Mouse (Mus musculus) forebrain, embryonic 11.5 days (tissue): ENCODE data around the gene Nfs1. TPM values are rescaled to one million over a fixed set of nuclear protein-coding genes. Genes with fewer than 3 reads are reported as not detected.
A peak's percentile ranks its signal among the peaks of the same experiment; 100 is the strongest.

Experiments used
- ATAC-seq: fragments of 200-750 bp; cut with Nextera tagmentation; replicated peaks from 2 replicates; pipeline ENCODE4 v1.8.0; 2017; ENCODE audit warnings: moderate TSS enrichment; ENCODE audit not compliant: low FRiP score
- DNase-seq: peaks from one replicate; pipeline ENCODE4 v3.0.0-alpha.2; 2017; ENCODE audit warnings: low spot score
- H3K27ac ChIP-seq: fragments of 300-500 bp; sonication (generic); 2 replicates; pipeline ENCODE4 v1.5.1; 2014; ENCODE audit warnings: low read depth, low read length
- H3K27me3 ChIP-seq: fragments of 300-500 bp; sonication (generic); 2 replicates; pipeline ENCODE4 v1.6.1; 2014; ENCODE audit warnings: mild to moderate bottlenecking, low read length, mixed read lengths; ENCODE audit not compliant: control insufficient read depth, insufficient read depth
- H3K36me3 ChIP-seq: fragments of 300-500 bp; sonication (generic); 2 replicates; pipeline ENCODE4 v1.6.1; 2014; ENCODE audit warnings: mild to moderate bottlenecking, low read length, moderate library complexity, mixed read lengths; ENCODE audit not compliant: control insufficient read depth, insufficient read depth
- H3K4me1 ChIP-seq: fragments of 300-500 bp; sonication (generic); replicated peaks from 2 replicates; pipeline ENCODE4 v1.6.1; 2014; ENCODE audit warnings: low read length, mixed read lengths; ENCODE audit not compliant: control insufficient read depth, insufficient read depth
- H3K4me2 ChIP-seq: fragments of 300-500 bp; sonication (generic); 2 replicates; pipeline ENCODE4 v1.6.1; 2014; ENCODE audit warnings: low read depth, mild to moderate bottlenecking, low read length, moderate library complexity, mixed read lengths; ENCODE audit not compliant: severe bottlenecking
- H3K4me3 ChIP-seq: fragments of 300-500 bp; sonication (generic); 2 replicates; pipeline ENCODE4 v1.5.1; 2014; ENCODE audit warnings: low read depth, low read length
- H3K9ac ChIP-seq: fragments of 300-500 bp; sonication (generic); 2 replicates; pipeline ENCODE4 v1.6.1; 2014; ENCODE audit warnings: low read length
- H3K9me3 ChIP-seq: fragments of 300-500 bp; sonication (generic); 2 replicates; pipeline ENCODE4 v1.6.1; 2016; ENCODE audit warnings: low read length, mixed read lengths; ENCODE audit not compliant: control insufficient read depth
- WGBS: fragments of 180-500 bp; shearing (Covaris S2); extraction: QIAGEN DNeasy Blood & Tissue Kit; methylation state at CpG from one replicate; pipeline ENCODE4 v1.1.7; 2014; 5-methylcytosine and 5-hydroxymethylcytosine counted together
- polyA plus RNA-seq: library from polyadenylated mRNA; unstranded; fragments of >200 nt; fragmentation: Nextera tagmentation; extraction: Ambion mirVana; gene quantifications from 2 replicates; pipeline ENCODE4 v1.2.1, GENCODE M21; 2014

Nfs1 gene
- polyA plus RNA-seq, 1 experiment from 2014 or later: 38.3 TPM

DNA sequence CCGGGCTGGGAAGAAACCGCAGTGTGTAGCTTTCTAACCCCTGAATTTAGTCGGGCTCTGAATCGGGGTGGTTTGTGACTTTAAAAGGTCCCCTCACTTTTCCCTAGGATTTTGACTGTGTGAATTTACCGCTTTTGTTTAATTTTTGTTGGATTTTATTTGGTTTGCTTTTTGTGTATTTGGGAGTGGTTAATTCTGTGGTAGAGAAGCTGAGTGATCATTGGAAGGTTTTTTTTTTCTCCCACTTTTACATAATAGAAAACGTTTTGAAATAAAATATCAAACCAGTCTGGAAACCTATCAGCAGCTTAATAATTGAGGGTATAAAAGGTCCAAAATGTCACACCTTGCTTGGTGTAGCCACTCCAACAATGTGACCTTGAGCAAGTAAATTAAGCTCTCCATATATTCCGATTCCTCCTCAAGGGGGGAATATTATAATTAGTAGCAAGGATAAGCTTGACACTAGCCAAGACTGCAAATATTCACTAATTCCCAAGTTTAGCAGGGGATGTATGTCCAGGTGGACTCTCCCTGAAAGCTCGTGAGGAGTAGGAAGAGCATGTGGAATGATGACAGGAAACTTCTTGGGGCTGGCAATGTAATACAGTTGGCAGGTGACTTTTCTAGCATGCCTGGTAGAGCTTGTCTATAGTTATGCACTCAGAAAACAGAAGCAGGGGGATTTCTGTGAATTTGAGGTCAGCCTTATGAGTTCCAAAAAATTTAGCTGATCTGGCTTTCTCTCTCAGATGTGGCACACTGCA lies 37.0 kb upstream of the Nfs1 start:
- no peak for ATAC-seq
- DNase-seq: no peak
- Histone ChIP-seq H3K27ac (peak overlapping the region; percentile 81), H3K9me3 (no peaks in the 10 kb centered on the region), H3K36me3 (peaks cover 2% of the 10 kb centered on the region; the same call in 1 of the 2 replicates), H3K4me3 (peak overlapping the region; percentile 100), H3K4me1 (0 out of 2 replicates have a peak, but pooled peaks cover 11% of the 10 kb centered on the region), H3K27me3 (no peaks in the 10 kb centered on the region), H3K4me2 (peak overlapping the region; percentile 73), H3K9ac (peak overlapping the region; percentile 77)
- WGBS: 21% methylated on average over 8 of the region's 8 CpGs

DNA sequence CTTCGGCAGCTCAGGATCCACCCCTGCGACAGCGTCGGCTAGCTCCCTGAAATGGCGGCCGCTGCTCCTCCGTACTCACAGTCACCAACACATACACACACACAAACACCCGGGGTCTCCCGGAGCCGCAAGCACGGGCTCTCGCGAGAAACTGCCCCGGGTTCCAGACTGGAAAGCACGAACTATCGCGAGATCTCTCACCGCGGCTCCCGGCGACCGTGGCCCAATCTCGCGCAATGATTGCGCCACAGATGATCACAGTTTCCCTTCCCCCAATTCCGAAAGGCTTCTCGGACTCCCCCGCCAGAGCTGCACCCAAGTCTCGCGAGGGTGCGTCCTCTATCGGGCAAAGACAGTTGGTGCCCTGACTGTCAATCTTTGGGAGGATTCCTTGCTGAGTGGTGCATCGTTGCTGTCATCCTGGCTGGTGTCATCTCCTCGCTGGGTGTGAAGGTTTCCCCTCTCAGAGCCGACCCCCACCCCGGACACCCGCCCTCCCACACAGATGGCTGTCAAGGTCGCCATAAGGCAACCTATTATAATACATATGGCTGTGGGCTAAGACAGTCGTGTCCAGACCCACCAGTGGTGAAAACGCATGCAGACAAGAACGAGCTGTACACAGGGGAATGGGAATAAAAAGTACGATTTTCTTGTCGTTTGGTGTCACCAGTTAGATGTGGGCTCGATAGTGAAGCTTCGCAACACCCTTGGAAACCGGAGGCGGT lies 36.3 kb upstream of the Nfs1 start, which contains the start of gene Rbm39:
Gene Rbm39, minus strand, starts transcription at position 145 of the 728 bp plus-strand sequence.
- Histone ChIP-seq H3K9me3 (no peaks in the 10 kb centered on the region), H3K9ac (peak within 1 kb of the TSS; percentile 100), H3K27ac (peak within 1 kb of the TSS; percentile 92), H3K4me2 (peak within 1 kb of the TSS; percentile 77), H3K36me3 (peaks cover 2% of the 10 kb centered on the region; the same call in 1 of the 2 replicates), H3K4me1 (0 out of 2 replicates have a peak, but pooled peaks cover 11% of the 10 kb centered on the region), H3K4me3 (peak within 1 kb of the TSS; percentile 100), H3K27me3 (no peaks in the 10 kb centered on the region)
- ATAC-seq (peak; percentile 96), DNase-seq (peak; percentile 100)
- WGBS: 0% methylated on average over 47 of the region's 47 CpGs

GRCm38 (mm10) chr2:156179796-156180093 lies 35.8 kb upstream of the Nfs1 start:
- no peak; the same call in 1 of the 2 replicates for ATAC-seq
- Histone ChIP-seq H3K27ac (peak overlapping the region; percentile 92), H3K9me3 (no peaks in the 10 kb centered on the region), H3K4me2 (peak overlapping the region; percentile 8; the same call in 1 of the 2 replicates), H3K27me3 (no peaks in the 10 kb centered on the region), H3K9ac (peak overlapping the region; percentile 100), H3K4me1 (0 out of 2 replicates have a peak, but pooled peaks cover 11% of the 10 kb centered on the region), H3K36me3 (peaks cover 2% of the 10 kb centered on the region; the same call in 1 of the 2 replicates), H3K4me3 (peak overlapping the region; percentile 100)
- under 1% methylated on average over 41 of the region's 41 CpGs for WGBS
- no peak for DNase-seq

GRCm38 (mm10) chr2:156179046-156179795 lies 35.2 kb upstream of the Nfs1 start:
- DNase-seq: peak; percentile 89
- Histone ChIP-seq H3K4me1 (0 out of 2 replicates have a peak, but pooled peaks cover 11% of the 10 kb centered on the region), H3K27me3 (no peaks in the 10 kb centered on the region), H3K9ac (peak overlapping the region; percentile 100), H3K4me2 (peak overlapping the region; percentile 77), H3K9me3 (no peaks in the 10 kb centered on the region), H3K36me3 (peaks cover 5% of the 10 kb centered on the region; the same call in 1 of the 2 replicates), H3K4me3 (peak overlapping the region; percentile 100), H3K27ac (peak overlapping the region; percentile 92)
- 2% methylated on average over 46 of the region's 47 CpGs for WGBS
- peak; percentile 57 for ATAC-seq

- H3K9ac ChIP-seq: no peak overlapping the region
- peaks cover 9% of the 10 kb centered on the region; the same call in 1 of the 2 replicates for H3K36me3 ChIP-seq
- no peaks in the 10 kb centered on the region for H3K9me3 ChIP-seq
- no peak overlapping the region for H3K4me3 ChIP-seq
- no peaks in the 10 kb centered on the region for H3K27me3 ChIP-seq
- H3K27ac ChIP-seq: no peak overlapping the region
- no peak overlapping the region for H3K4me2 ChIP-seq
- 0 out of 2 replicates have a peak, but pooled peaks cover 11% of the 10 kb centered on the region for H3K4me1 ChIP-seq
- WGBS: 90% methylated on average over 7 of the region's 7 CpGs
- DNase-seq: no peak
- no peak for ATAC-seq
These were observed 33.7 kb upstream of the Nfs1 start for GRCm38 (mm10) chr2:156177651-156178050.

GRCm38 (mm10) chr2:156177079-156177478 lies 33.1 kb upstream of the Nfs1 start:
- ATAC-seq: no peak
- peaks cover 9% of the 10 kb centered on the region; the same call in 1 of the 2 replicates for H3K36me3 ChIP-seq
- H3K9me3 ChIP-seq: no peaks in the 10 kb centered on the region
- H3K4me3 ChIP-seq: no peak overlapping the region
- H3K4me1 ChIP-seq: 0 out of 2 replicates have a peak, but pooled peaks cover 11% of the 10 kb centered on the region
- WGBS: 92% methylated on average over 6 of the region's 6 CpGs
- H3K27ac ChIP-seq: no peak overlapping the region
- no peaks in the 10 kb centered on the region for H3K27me3 ChIP-seq
- no peak for DNase-seq
- no peak overlapping the region for H3K4me2 ChIP-seq
- H3K9ac ChIP-seq: no peak overlapping the region

DNA sequence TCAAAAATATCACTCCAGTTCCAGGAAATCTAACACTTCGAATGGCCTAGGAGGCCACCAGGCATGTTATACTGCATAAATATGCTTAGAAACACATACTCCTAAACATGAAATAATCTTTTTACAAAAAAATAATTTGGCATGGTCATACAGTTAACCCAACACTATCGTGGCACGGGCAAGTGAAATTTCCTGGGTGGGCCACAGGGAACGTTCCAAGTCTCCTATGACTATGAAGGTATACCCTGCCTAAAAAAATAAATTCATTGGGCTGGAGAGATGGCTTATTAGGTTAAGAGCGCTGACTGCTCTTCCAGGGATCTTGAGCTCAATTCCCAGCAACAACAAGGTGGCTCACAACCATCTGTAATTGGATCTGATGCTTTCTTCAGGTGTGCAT lies 22.6 kb upstream of the Nfs1 start:
- DNase-seq (no peak), ATAC-seq (no peak)
- Histone ChIP-seq H3K4me1 (no peaks in the 10 kb centered on the region), H3K9ac (no peak overlapping the region), H3K27me3 (no peaks in the 10 kb centered on the region), H3K27ac (no peak overlapping the region), H3K4me3 (no peak overlapping the region), H3K4me2 (no peak overlapping the region), H3K9me3 (no peaks in the 10 kb centered on the region), H3K36me3 (peaks cover 15% of the 10 kb centered on the region; the same call in 1 of the 2 replicates)
- WGBS: 94% methylated on average over 5 of the region's 5 CpGs

DNA sequence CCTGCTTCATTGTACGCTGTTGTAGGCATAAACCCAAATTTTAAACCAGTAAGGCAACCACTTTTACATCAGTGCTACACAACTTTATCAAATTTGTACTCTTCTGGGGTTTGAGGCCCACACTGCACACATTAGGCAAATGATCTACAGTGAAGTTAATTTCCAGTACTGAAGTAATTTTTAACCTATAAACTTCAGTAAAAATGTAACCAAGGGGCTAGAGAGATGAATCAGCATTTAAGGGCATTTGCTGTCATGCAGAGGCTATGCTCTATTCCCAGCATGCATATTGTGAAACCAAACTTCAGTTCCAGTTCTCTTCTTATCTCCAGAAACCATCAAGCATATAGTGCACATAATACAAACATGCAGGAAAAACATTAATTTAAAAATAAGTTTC lies 21.5 kb upstream of the Nfs1 start:
- Histone ChIP-seq H3K9me3 (no peaks in the 10 kb centered on the region), H3K27me3 (no peaks in the 10 kb centered on the region), H3K9ac (no peak overlapping the region), H3K4me3 (no peak overlapping the region), H3K4me1 (no peaks in the 10 kb centered on the region), H3K4me2 (no peak overlapping the region), H3K27ac (no peak overlapping the region), H3K36me3 (peaks cover 15% of the 10 kb centered on the region; the same call in 1 of the 2 replicates)
- no peak for ATAC-seq
- 98% methylated on average over 1 of the region's 1 CpGs for WGBS
- no peak for DNase-seq
